Mouse (Mus musculus) lung, postnatal 0 days (tissue): ENCODE data around the gene Gab1. TPM values are rescaled to one million over a fixed set of nuclear protein-coding genes. Genes with fewer than 3 reads are reported as not detected.
"Not testable (repeated sequence)": the region's sequence is repeated elsewhere in the genome, so short reads cannot be mapped to it uniquely, and the experiment has no call there.

Experiments used
- ATAC-seq: fragments of 200-750 bp; cut with Nextera tagmentation; 2 replicates; pipeline ENCODE4 v1.8.0; 2017; ENCODE audit warnings: moderate library complexity
- DNase-seq: peaks from one replicate; pipeline ENCODE4 v3.0.0-alpha.2; 2016; ENCODE audit warnings: low spot score
- H3K27ac ChIP-seq: fragments of 300-500 bp; sonication (generic); 2 replicates; pipeline ENCODE4 v1.5.1; 2014; ENCODE audit warnings: antibody characterized with exemption, mild to moderate bottlenecking, low read length, mixed read lengths
- H3K27me3 ChIP-seq: fragments of 300-500 bp; sonication (generic); replicated peaks from 2 replicates; pipeline ENCODE4 v1.6.1; 2014; ENCODE audit warnings: low read length, mixed read lengths; ENCODE audit not compliant: insufficient read depth
- H3K36me3 ChIP-seq: fragments of 300-500 bp; sonication (generic); 2 replicates; pipeline ENCODE4 v1.6.1; 2014; ENCODE audit warnings: low read length, mixed read lengths; ENCODE audit not compliant: insufficient read depth
- H3K4me1 ChIP-seq: fragments of 300-500 bp; sonication (generic); 2 replicates; pipeline ENCODE4 v1.6.1; 2014; ENCODE audit warnings: antibody characterized with exemption, low read depth, low read length, mixed read lengths; ENCODE audit not compliant: insufficient read depth
- H3K4me2 ChIP-seq: fragments of 300-500 bp; sonication (generic); replicated peaks from 2 replicates; pipeline ENCODE4 v1.6.1; 2014; ENCODE audit warnings: low read depth, mild to moderate bottlenecking, low read length, moderate library complexity, mixed read lengths
- H3K4me3 ChIP-seq: fragments of 300-500 bp; sonication (generic); 2 replicates; pipeline ENCODE4 v1.5.1; 2014; ENCODE audit warnings: low read depth, low read length
- H3K9ac ChIP-seq: fragments of 300-500 bp; sonication (generic); replicated peaks from 2 replicates; pipeline ENCODE4 v1.6.1; 2014; ENCODE audit warnings: low read depth, mild to moderate bottlenecking
- H3K9me3 ChIP-seq: fragments of 300-500 bp; sonication (generic); 2 replicates; pipeline ENCODE4 v1.6.1; 2016; ENCODE audit warnings: low read length, mixed read lengths
- CTCF ChIP-seq: IDR thresholded peaks from 2 replicates; pipeline ENCODE4 v1.5.1; 2016; ENCODE audit warnings: antibody characterized with exemption, mild to moderate bottlenecking
- EP300 ChIP-seq: IDR thresholded peaks from 2 replicates; pipeline ENCODE4 v1.6.1; 2016; ENCODE audit warnings: antibody characterized with exemption, mild to moderate bottlenecking, control low read depth
- WGBS: fragments of 180-500 bp; shearing (Covaris S2); extraction: QIAGEN DNeasy Blood & Tissue Kit; methylation state at CpG from one replicate; pipeline ENCODE4 v1.1.7; 2014; 5-methylcytosine and 5-hydroxymethylcytosine counted together
- polyA plus RNA-seq: library from polyadenylated mRNA; unstranded; fragments of >200 nt; fragmentation: Nextera tagmentation; extraction: Ambion mirVana; gene quantifications from 2 replicates; pipeline ENCODE4 v1.2.1, GENCODE M21; 2015

Gene Gab1
- polyA plus RNA-seq, 1 experiment from 2014 or later: 16.9 TPM

DNA sequence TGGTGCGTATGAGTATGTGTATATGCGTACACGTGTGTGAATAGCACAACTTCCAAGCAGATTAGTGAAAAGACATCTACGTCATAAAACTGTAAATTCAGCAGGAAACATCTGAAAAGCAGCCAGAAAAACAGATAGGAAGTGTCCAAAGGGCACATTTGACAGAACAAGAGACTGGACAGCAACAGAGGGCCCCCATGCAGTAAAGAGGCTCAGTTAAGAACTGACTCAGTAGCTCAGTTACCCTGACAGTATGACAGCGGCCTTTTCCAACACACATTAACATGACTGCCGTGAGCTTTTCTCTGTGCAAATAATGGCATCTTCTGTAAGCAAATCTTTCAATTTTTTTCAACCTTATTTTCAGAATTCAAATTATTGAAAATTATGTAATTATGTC, 111.9 kb downstream of the Gab1 start:
- TF ChIP-seq CTCF: no peak
- no peak for TF ChIP-seq EP300
- DNase-seq (no peak), ATAC-seq (no peak)
- Histone ChIP-seq H3K36me3 (peaks cover 41% of the 10 kb centered on the region), H3K4me1 (no peaks in the 10 kb centered on the region), H3K9me3 (no peaks in the 10 kb centered on the region), H3K9ac (no peak overlapping the region), H3K27me3 (no peaks in the 10 kb centered on the region), H3K4me3 (no peak overlapping the region), H3K27ac (no peak overlapping the region), H3K4me2 (no peak overlapping the region)
- WGBS: 87% methylated on average over 6 of the region's 6 CpGs

DNA sequence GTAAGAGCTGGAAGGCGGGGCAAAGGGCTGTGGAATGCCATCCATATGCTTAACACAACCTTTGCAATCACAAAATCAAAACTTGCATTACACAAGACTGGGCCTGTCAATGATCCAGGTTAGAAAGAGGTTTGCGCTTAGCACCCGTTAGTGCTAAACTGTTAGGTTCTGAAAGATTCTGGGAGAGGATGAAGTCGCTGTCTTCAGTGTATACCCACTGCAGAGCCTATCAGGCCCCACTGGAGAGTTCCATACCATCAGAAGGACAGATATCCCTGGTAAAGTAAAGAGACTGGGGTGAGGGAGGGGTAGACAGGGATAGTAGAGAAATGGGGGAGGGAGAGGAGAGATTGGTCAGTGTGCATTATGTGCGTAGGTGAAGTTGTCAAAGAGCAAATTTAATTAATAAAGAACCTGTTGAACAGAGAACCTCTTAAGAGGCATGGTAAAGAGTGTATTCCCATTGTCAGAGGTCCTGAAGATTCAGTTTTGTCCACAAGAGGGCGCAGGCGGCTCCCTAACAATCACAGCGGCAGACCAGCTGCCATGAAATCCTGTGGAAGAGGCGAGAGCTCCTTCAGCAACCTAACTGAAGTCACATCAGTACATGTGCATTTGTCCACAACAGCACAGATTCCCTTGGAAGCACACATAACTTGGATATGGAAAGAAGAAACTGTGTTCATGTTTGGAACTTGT, 127.2 kb downstream of the Gab1 start:
- Histone ChIP-seq H3K4me3 (no peak overlapping the region), H3K9ac (no peak overlapping the region), H3K27ac (no peak overlapping the region), H3K4me1 (no peaks in the 10 kb centered on the region), H3K36me3 (no peaks in the 10 kb centered on the region), H3K4me2 (no peak overlapping the region), H3K27me3 (no peaks in the 10 kb centered on the region), H3K9me3 (no peaks in the 10 kb centered on the region)
- ATAC-seq: peak; percentile 65
- TF ChIP-seq EP300 (no peak), CTCF (peak; percentile 92)
- WGBS: 29% methylated on average over 9 of the region's 9 CpGs
- DNase-seq: peak; percentile 86

DNA sequence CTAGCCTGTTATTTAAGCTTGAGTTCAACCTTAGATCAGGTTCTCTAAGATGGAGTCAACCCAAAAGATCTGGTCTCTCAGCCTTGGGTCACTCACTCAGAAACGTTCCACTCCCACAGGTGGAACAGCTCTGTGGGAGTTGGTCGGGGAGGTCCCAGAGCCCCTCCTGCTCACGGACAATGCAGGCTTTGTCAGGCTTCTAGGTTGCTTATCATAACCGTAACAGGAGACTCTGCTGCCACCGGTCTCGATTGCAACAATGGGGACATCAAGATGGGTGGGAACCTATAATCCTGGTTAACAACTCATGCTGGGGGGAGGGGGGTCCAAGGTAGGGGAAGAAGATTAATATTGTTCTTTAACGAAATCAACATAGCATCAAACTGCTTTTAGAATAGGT, 127.9 kb downstream of the Gab1 start:
- Histone ChIP-seq H3K27me3 (no peaks in the 10 kb centered on the region), H3K27ac (no peak overlapping the region), H3K4me3 (no peak overlapping the region), H3K9me3 (no peaks in the 10 kb centered on the region), H3K9ac (no peak overlapping the region), H3K36me3 (no peaks in the 10 kb centered on the region), H3K4me2 (no peak overlapping the region), H3K4me1 (no peaks in the 10 kb centered on the region)
- DNase-seq (no peak), ATAC-seq (no peak)
- 60% methylated on average over 7 of the region's 7 CpGs for WGBS
- TF ChIP-seq EP300: no peak
- TF ChIP-seq CTCF: no peak

DNA sequence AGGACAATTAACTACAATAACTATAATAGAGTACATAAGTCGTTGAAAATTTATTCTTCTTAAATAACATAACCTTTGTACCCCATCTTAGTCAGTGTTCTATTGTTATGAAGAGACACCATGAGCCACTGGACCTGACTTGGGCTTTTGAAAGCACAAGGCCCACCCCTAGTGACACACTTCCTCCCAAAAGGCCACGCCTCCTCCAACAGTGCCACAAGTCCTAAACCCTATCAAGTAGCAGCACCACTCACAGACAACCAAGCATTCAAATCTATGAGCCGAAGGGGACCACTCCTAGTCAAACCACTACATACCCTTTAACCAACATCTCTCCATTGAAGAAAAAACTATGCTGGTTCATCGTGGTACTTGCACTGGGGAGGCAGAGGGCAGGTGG, 131.2 kb downstream of the Gab1 start:
- WGBS: 83% methylated on average over 4 of the region's 4 CpGs
- Histone ChIP-seq H3K4me2 (no peak overlapping the region), H3K9me3 (no peaks in the 10 kb centered on the region), H3K36me3 (no peaks in the 10 kb centered on the region), H3K4me1 (no peaks in the 10 kb centered on the region), H3K27me3 (no peaks in the 10 kb centered on the region), H3K27ac (no peak overlapping the region), H3K4me3 (no peak overlapping the region), H3K9ac (no peak overlapping the region)
- ATAC-seq (no peak), DNase-seq (no peak)
- TF ChIP-seq CTCF: no peak
- TF ChIP-seq EP300: no peak

DNA sequence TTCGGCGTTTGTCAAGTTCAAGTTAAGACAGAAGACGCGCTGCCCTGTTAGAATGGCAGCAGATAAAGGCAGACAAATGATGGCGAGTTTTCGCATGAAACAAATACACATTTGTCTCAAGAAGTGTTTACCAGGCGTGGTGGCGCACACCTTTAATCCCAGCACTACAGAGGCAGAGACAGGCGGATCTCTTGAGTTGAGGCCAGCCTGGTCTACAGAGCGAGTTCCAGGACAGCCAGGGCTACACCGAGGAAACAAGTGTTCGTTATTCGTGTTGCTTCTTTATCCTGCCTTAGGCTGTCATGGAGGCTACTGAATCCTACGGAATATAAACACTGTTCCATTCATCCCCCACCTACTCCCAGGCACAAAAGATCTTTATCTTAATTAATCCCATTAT, 140.4 kb downstream of the Gab1 start:
- peak overlapping the region; percentile 19; the same call in 1 of the 2 replicates for H3K9ac ChIP-seq
- peak overlapping the region; percentile 37 for H3K4me3 ChIP-seq
- peak overlapping the region; percentile 48 for H3K4me2 ChIP-seq
- no peak for TF ChIP-seq EP300
- ATAC-seq (peak; percentile 13; the same call in 1 of the 2 replicates), DNase-seq (no peak)
- H3K4me1 ChIP-seq: no peaks in the 10 kb centered on the region
- H3K9me3 ChIP-seq: no peaks in the 10 kb centered on the region
- 12% methylated on average over 14 of the region's 14 CpGs for WGBS
- H3K27ac ChIP-seq: peak overlapping the region; percentile 83
- no peaks in the 10 kb centered on the region for H3K36me3 ChIP-seq
- no peaks in the 10 kb centered on the region for H3K27me3 ChIP-seq

DNA sequence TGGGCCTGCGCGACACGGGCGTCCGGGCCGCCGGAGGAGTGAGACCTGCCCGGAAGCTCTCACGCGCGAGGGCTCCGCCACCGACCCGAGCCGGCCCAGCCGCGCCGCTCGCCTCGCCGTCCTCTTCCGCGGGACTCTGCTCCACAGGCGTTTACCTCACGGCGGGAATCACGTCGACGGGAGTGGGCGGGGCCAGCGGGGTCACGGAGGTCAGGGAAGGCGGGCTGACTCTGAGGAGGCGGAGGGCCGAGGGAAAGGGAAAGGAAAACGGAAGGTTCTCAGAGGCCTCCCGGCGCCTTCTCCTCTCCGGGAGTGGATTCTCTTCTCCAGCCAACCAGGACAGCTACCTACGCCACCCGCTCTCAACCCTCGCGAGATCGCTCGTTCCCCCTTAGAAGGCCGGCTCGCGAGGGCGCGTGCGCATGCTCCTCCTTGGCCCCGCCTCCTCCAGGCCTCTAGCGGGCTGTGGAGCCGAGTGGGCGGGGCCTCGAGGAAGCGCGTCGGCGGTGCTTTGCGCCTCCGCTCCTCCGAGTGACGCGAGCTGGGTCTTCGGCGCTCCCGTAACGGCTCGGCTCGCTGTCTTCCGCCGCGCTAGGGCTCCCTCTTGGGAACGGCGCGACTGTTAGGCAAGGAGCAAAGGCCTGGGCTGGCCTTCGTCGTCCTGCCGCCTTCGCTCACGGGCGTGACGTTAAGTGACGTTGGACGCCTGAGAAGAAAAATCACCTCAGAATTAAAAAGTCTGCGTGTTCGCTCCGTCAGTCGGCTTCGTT, 141.0 kb downstream of the Gab1 start, which contains the start of gene Smarca5:
Gene Smarca5, minus strand, starts transcription at position 343 of the 770 bp plus-strand sequence.
- H3K9me3 ChIP-seq, H3K36me3 ChIP-seq, H3K4me1 ChIP-seq, H3K27me3 ChIP-seq: not testable (repeated sequence)
- TF ChIP-seq CTCF: peak; percentile 36
- H3K4me3 ChIP-seq: peak within 1 kb of the TSS; percentile 88
- DNase-seq: peak; percentile 96
- H3K27ac ChIP-seq: peak within 1 kb of the TSS; percentile 93
- ATAC-seq: peak; percentile 98
- peak within 1 kb of the TSS; percentile 83 for H3K9ac ChIP-seq
- H3K4me2 ChIP-seq: peak within 1 kb of the TSS; percentile 80
- WGBS: 3% methylated on average over 71 of the region's 91 CpGs
